Mouse (Mus musculus) heart, adult 2 months (tissue): ENCODE data around the gene Ston1. TPM values are rescaled to one million over a fixed set of nuclear protein-coding genes. Genes with fewer than 3 reads are reported as not detected.

Source experiments
- DNase-seq, 2 experiments: peaks; one replicate each; pipeline ENCODE4 v3.0.0; 2021
- H3K27ac ChIP-seq: fragments of 200-600 bp; 2 replicates; pipeline ENCODE4 v1.8.1; 2022
- H3K27me3 ChIP-seq: fragments of 200-500 bp; 2 replicates; pipeline ENCODE4 v1.6.1; 2012; ENCODE audit warnings: mild to moderate bottlenecking, low read length, inconsistent platforms, mixed read lengths; ENCODE audit not compliant: control insufficient read depth, insufficient read depth
- H3K36me3 ChIP-seq: fragments of 200-500 bp; 2 replicates; pipeline ENCODE4 v1.6.1; 2012; ENCODE audit warnings: low read length, inconsistent platforms; ENCODE audit not compliant: control insufficient read depth, insufficient read depth
- H3K4me1 ChIP-seq: fragments of 200-500 bp; 2 replicates; pipeline ENCODE4 v1.6.1; 2011; ENCODE audit warnings: low read length; ENCODE audit not compliant: control insufficient read depth, insufficient read depth
- H3K4me3 ChIP-seq: fragments of 200-600 bp; 2 replicates; pipeline ENCODE4 v1.8.1; 2022
- H3K79me2 ChIP-seq: fragments of 200-500 bp; replicated peaks from 2 replicates; pipeline ENCODE4 v1.6.1; 2012; ENCODE audit warnings: mild to moderate bottlenecking, inconsistent platforms, low read length, moderate library complexity, mixed read lengths; ENCODE audit not compliant: control insufficient read depth, insufficient read depth
- H3K9ac ChIP-seq: fragments of 200-500 bp; 2 replicates; pipeline ENCODE4 v1.6.1; 2012; ENCODE audit warnings: low read depth, mild to moderate bottlenecking, control low read depth, inconsistent platforms, low read length, mixed read lengths
- CTCF ChIP-seq: fragments of 200-600 bp; IDR thresholded peaks from 2 replicates; pipeline ENCODE4 v1.8.1; 2022; ENCODE audit warnings: antibody characterized with exemption, mild to moderate bottlenecking, moderate library complexity
- EP300 ChIP-seq: fragments of 200-500 bp; IDR thresholded peaks from 2 replicates; pipeline ENCODE4 v1.6.1; 2011; ENCODE audit warnings: low read depth, low read length, control low read depth; ENCODE audit not compliant: insufficient read depth
- POLR2A ChIP-seq: fragments of 200-500 bp; IDR thresholded peaks from 2 replicates; pipeline ENCODE4 v1.6.1; 2011; ENCODE audit warnings: mild to moderate bottlenecking, low read depth, low read length, control low read depth; ENCODE audit not compliant: insufficient read depth
- WGBS: fragments of 180-500 bp; shearing (Covaris S2); methylation state at CpG from one replicate; pipeline ENCODE4 v1.1.7; 2018; 5-methylcytosine and 5-hydroxymethylcytosine counted together
- intact Hi-C: fragments of 180-260 bp; cut with DNase I; formaldehyde crosslinking; loops from one replicate; pipeline ENCODE4 v1.15.1; 2025
- polyA plus RNA-seq: library from polyadenylated mRNA; depleted of rRNA; stranded (reverse); fragments of >200 nt; gene quantifications from 2 replicates; pipeline ENCODE4 v1.2.3, GENCODE M21; 2012
- total RNA-seq, 2 experiments: library from RNA; stranded (reverse); gene quantifications; 2 replicates each; pipeline ENCODE4 v1.2.3; 2021

Gene Ston1
- total and polyA plus RNA-seq, 3 experiments, result 9.4 to 21.8 (median 18.9) TPM

DNA sequence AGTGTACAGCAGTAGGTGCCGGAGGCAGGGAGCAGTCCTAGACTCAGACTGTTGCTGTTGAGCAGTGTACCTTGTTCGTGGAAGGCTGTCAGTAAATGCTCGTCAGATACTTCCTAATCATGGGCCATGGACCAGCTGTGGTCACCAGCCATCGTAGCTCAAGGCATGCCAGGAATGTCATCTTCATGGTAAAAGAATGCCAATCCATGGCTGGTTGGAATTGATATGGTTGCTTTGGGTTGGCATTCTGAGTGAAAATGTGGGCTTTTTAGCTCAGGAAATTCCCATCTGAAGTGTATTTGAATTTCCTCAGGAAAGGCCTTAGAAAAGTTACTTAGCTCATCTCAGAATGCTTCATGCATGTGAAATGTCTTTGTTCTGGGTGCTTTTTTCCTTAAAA is 2.4 kb upstream of the Ston1 start:
- no peaks in the 10 kb centered on the region for H3K36me3 ChIP-seq
- TF ChIP-seq POLR2A (no peak), EP300 (no peak), CTCF (no peak)
- H3K27ac ChIP-seq, result no peak overlapping the region
- H3K79me2 ChIP-seq, result no peaks in the 10 kb centered on the region; the same call in 1 of the 2 replicates
- H3K4me3 ChIP-seq, result no peak overlapping the region
- peaks cover 14% of the 10 kb centered on the region for H3K4me1 ChIP-seq
- no peaks in the 10 kb centered on the region for H3K27me3 ChIP-seq
- no peak overlapping the region for H3K9ac ChIP-seq
- WGBS, result 75% methylated on average over 4 of the region's 4 CpGs
- intact Hi-C loops, result no loop called here
- DNase-seq, result no peak

DNA sequence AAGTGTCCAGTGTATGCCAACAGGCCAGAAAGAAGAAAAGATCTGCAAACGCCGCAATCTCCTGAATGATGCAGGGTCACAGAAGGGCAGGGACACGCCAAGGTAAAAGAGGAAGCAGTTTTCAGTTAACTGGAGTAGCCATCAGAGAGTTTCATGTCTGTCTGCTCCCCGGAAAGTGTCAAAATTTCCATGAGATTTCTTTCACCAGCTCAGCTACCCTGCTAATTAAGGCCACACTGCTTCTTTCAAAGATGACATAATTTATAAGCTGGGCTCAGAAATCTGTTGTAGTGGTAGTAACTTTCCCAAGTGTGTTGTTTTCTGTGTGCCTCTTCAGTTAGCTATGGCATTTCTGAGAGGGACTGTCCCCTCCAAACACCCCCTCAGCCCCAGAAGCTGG is 1.4 kb upstream of the Ston1 start:
- Histone ChIP-seq H3K4me1 (peaks cover 16% of the 10 kb centered on the region), H3K27me3 (no peaks in the 10 kb centered on the region), H3K9ac (no peak overlapping the region), H3K4me3 (no peak overlapping the region), H3K79me2 (no peaks in the 10 kb centered on the region; the same call in 1 of the 2 replicates), H3K36me3 (peaks cover under 1% of the 10 kb centered on the region; the same call in 1 of the 2 replicates), H3K27ac (no peak overlapping the region)
- TF ChIP-seq EP300 (no peak), CTCF (no peak), POLR2A (no peak)
- DNase-seq, result no peak
- intact Hi-C loops, result no loop called here
- WGBS, result 93% methylated on average over 4 of the region's 4 CpGs

DNA sequence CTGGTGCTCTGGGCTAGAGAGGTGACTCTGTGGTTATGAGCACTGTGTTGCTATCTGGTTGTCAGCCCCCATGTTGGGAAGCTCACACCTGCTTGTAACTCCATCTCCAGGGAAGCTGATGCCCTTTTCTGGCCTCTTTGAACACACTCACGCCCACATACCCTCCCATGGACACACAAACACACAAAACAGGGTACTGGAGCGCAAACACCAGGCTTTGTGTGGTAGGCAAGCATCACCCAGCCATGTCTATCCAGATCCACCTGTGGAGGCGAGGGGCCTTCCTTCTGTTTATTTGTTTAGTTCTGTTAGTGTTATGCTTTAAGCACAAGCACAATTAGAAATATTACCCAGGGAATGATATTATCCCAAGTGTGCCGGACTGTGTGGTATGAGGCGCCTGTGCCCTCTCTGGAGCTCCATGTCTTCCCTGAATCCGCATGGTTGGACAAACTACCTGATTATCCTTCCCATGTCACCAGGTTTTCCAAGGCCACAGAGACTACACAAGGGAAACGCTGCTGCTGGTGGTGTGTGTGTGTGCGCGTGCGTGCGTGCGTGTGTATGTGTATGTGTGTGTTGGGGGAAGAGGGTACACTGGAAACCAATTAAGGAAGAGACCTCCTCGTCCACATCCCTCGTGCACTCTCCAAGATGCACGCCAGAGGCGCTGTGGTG is 801 bp upstream of the Ston1 start:
- Histone ChIP-seq H3K4me3 (peak overlapping the region; percentile 69), H3K4me1 (peaks cover 18% of the 10 kb centered on the region), H3K9ac (peak overlapping the region; percentile 20), H3K27ac (peak overlapping the region; percentile 84), H3K27me3 (no peaks in the 10 kb centered on the region), H3K79me2 (no peaks in the 10 kb centered on the region; the same call in 1 of the 2 replicates), H3K36me3 (peaks cover 3% of the 10 kb centered on the region; the same call in 1 of the 2 replicates)
- no peak for DNase-seq
- TF ChIP-seq POLR2A (no peak), CTCF (peak; percentile 87), EP300 (no peak; the same call in 1 of the 2 replicates)
- WGBS, result 34% methylated on average over 16 of the region's 16 CpGs
- intact Hi-C loops, result loop anchor here (1.0 kb wide), 2 partner anchors 33 to 45 kb away; no protein-coding TSS in a partner anchor

DNA sequence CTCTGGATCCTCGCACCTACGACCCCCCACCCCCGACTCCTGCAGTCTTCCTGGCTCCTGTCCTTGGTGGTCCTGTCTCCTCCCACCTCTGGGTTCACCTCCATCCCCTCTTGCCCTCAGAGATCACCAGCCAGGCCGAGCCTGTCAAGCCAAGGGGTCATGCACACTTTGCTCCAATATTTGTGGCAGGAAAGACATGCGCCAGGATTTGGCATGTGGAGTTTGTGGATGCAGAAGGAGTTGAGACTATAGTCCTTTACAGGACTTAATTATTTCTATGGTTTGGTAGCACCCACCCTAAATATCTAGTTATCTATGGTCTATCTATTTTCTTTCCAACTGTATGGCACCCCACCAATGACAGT is 554 bp downstream of the Ston1 start:
- intact Hi-C loops, result no loop called here

DNA sequence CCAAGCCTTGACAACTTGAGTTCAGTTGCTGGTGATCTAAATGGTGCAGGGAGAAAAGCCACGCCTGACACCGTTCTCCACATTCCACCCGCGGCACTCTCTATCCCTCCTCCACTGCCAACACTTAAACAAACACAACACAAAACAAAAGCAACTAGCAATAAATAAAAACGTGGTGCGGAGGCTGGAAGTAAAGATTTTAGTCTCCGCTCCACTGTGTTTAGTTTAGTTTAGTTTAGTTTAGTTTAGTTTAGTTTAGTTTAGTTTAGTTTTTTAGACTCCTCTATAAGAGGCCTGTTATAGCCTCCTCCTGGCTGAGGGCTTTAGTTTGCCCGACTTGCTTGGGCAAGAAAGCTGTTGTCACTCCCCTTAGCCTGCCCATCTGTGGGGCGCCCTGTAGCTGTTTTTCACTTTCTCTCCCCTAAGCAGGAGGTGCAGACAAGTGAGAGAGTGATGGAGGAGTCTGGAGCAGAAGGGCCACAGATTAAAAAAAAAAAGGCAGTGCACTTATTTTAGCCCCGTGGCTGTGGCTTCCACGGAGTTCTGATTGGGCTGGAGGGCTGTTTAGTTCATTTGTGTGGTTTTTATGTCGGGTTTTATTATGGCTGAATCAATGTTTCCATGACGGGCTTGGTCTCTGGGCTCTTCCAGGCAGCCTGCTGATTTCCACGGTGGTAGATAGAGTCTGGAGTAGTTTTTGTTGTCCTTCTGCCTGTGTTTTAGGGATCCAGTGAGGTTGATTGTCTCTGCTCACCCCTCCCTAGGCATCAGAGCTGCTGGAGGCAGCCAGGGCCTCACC is 1.3 kb downstream of the Ston1 start:
- H3K27ac ChIP-seq, result peak overlapping the region; percentile 76
- no peaks in the 10 kb centered on the region for H3K27me3 ChIP-seq
- peak overlapping the region; percentile 24 for H3K4me3 ChIP-seq
- H3K79me2 ChIP-seq, result no peaks in the 10 kb centered on the region; the same call in 1 of the 2 replicates
- DNase-seq, result peak; percentile 18 to 46
- peaks cover 23% of the 10 kb centered on the region for H3K4me1 ChIP-seq
- intact Hi-C loops, result no loop called here
- 27% methylated on average over 14 of the region's 14 CpGs for WGBS
- peak overlapping the region; percentile 53 for H3K9ac ChIP-seq
- H3K36me3 ChIP-seq, result peaks cover 8% of the 10 kb centered on the region; the same call in 1 of the 2 replicates
- TF ChIP-seq EP300, result no peak
- TF ChIP-seq POLR2A, result no peak
- TF ChIP-seq CTCF, result no peak

More for the DNA sequence above, 554 bp downstream of the Ston1 start:
- Histone ChIP-seq H3K9ac (peak overlapping the region; percentile 53), H3K27ac (peak overlapping the region; percentile 84), H3K27me3 (no peaks in the 10 kb centered on the region), H3K4me1 (peaks cover 23% of the 10 kb centered on the region), H3K36me3 (peaks cover 6% of the 10 kb centered on the region; the same call in 1 of the 2 replicates), H3K4me3 (peak overlapping the region; percentile 69), H3K79me2 (no peaks in the 10 kb centered on the region; the same call in 1 of the 2 replicates)
- no peak for DNase-seq
- TF ChIP-seq CTCF, result no peak
- no peak for TF ChIP-seq POLR2A
- TF ChIP-seq EP300, result no peak
- whole genome bisulfite sequencing, result 16% methylated on average over 5 of the region's 5 CpGs
